Mouse (Mus musculus) heart, adult 18-20 months (tissue): Measurements from ENCODE around the gene Kcnab3. TPM values are rescaled to one million over a fixed set of nuclear protein-coding genes. Genes with fewer than 3 reads are reported as not detected.

ENCODE experiments used
- DNase-seq, 2 experiments: peaks; one replicate each; pipeline ENCODE4 v3.0.0; 2021 to 2022; ENCODE audit warnings: mixed read lengths in 1 of 2
- total RNA-seq, 2 experiments: library from RNA; stranded (reverse); gene quantifications; 2 replicates each; pipeline ENCODE4 v1.2.3; 2021

Kcnab3 gene
- total RNA-seq, 2 experiments from 2014 or later: 0.23 TPM; not detected in 1

GRCm38 (mm10) chr11:69332713-69333253, 6.7 kb downstream of the Kcnab3 start:
- no peak for DNase-seq

GRCm38 (mm10) chr11:69333922-69334321, 7.9 kb downstream of the Kcnab3 start:
- DNase-seq: no peak

GRCm38 (mm10) chr11:69334796-69335195, 8.7 kb downstream of the Kcnab3 start:
- DNase-seq: no peak

GRCm38 (mm10) chr11:69340161-69341131, 14.4 kb downstream of the Kcnab3 start, which contains the start of gene Rnf227:
Gene Rnf227 (plus strand): TSS chr11:69340461.
- peak; percentile 72 to 83 for DNase-seq

GRCm38 (mm10) chr11:69346441-69346840, 20.4 kb downstream of the Kcnab3 start:
- no peak for DNase-seq

- no peak for DNase-seq
Observed at GRCm38 (mm10) chr11:69356544-69356943, 30.5 kb downstream of the Kcnab3 start.

GRCm38 (mm10) chr11:69357690-69358089, 31.6 kb downstream of the Kcnab3 start:
- DNase-seq: no peak

- no peak for DNase-seq
Observed at GRCm38 (mm10) chr11:69362021-69362420, 36.0 kb downstream of the Kcnab3 start.

- no peak for DNase-seq
Observed at GRCm38 (mm10) chr11:69362479-69362878, 36.4 kb downstream of the Kcnab3 start.

GRCm38 (mm10) chr11:69364376-69364775, 38.3 kb downstream of the Kcnab3 start:
- DNase-seq: no peak

GRCm38 (mm10) chr11:69364910-69365309, 38.9 kb downstream of the Kcnab3 start:
- peak; percentile 96 for DNase-seq

GRCm38 (mm10) chr11:69365722-69366121, 39.7 kb downstream of the Kcnab3 start:
- no peak for DNase-seq

GRCm38 (mm10) chr11:69366157-69366854, 40.2 kb downstream of the Kcnab3 start:
- DNase-seq: peak; percentile 95 to 96

GRCm38 (mm10) chr11:69366855-69367615, 41.0 kb downstream of the Kcnab3 start:
- peak; percentile 9 to 60 for DNase-seq

- peak; percentile 38 to 55 for DNase-seq
Observed at GRCm38 (mm10) chr11:69367616-69368355, 41.7 kb downstream of the Kcnab3 start.

GRCm38 (mm10) chr11:69368356-69369214, 42.5 kb downstream of the Kcnab3 start:
- DNase-seq: peak; percentile 40 to 57

GRCm38 (mm10) chr11:69369215-69369989, 43.3 kb downstream of the Kcnab3 start, which contains the start of gene Chd3:
Gene Chd3 (minus strand): TSS chr11:69369406.
- no peak for DNase-seq

GRCm38 (mm10) chr11:69369990-69370816, 44.1 kb downstream of the Kcnab3 start:
- no peak for DNase-seq
